Mouse (Mus musculus): ENCODE data around the gene Olfr568. TPM values are rescaled to one million over a fixed set of nuclear protein-coding genes. Genes with fewer than 3 reads are reported as not detected.

Gene Olfr568
- 0.26 and 0.59 TPM in 2 replicates for polyA plus RNA-seq (2012; rRNA removed)

GRCm38 (mm10) chr7:102876822-102877221 lies at the start of gene Olfr568:
Olfr568 (plus strand) TSS chr7:102877122.
- Histone ChIP-seq H3K27me3 (ENCODE audit: control insufficient read depth, insufficient read depth, low read length) (no peaks in the 10 kb centered on the region), H3K4me3 (ENCODE audit: control insufficient read depth, low read depth, low read length) (no peak within 1 kb of the TSS), H3K27ac (ENCODE audit: control insufficient read depth, insufficient read depth, low read depth, low read length) (no peak within 1 kb of the TSS), H3K36me3 (ENCODE audit: control insufficient read depth, insufficient read depth, low read length) (no peaks in the 10 kb centered on the region), H3K4me1 (ENCODE audit: control insufficient read depth, insufficient read depth, low read length) (no peaks in the 10 kb centered on the region)
- no peak for TF ChIP-seq POLR2A (IDR thresholded peaks at IDR 0.05; ENCODE audit: control insufficient read depth, low read depth, low read length)
- no peak for TF ChIP-seq CTCF (IDR thresholded peaks at IDR 0.05; ENCODE audit: control insufficient read depth, insufficient read depth, insufficient replicate concordance, low read depth, low read length)

DNA sequence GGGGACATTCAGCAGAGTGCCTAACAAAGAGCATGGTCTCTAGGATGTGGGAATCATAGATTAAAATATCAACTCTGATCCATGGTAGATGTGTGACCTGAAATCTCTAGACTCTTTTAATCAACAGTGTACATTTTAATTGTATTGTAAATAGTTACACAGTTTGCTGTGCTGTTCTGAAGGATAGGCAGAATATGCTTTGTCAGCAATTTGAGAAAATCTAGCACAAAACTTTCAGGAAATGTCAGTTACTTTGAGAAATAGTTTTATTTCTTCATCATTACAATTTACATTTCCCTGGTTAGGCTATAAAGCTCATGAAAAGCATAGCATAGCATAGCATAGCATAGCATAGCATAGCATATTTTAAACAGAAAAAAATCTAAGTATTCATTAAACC lies 21.1 kb upstream of the Olfr568 start:
- Histone ChIP-seq H3K36me3 (ENCODE audit: control insufficient read depth, insufficient read depth, low read length) (no peaks in the 10 kb centered on the region), H3K27ac (ENCODE audit: control insufficient read depth, insufficient read depth, low read depth, low read length) (no peak overlapping the region), H3K27me3 (ENCODE audit: control insufficient read depth, insufficient read depth, low read length) (no peaks in the 10 kb centered on the region), H3K4me1 (ENCODE audit: control insufficient read depth, insufficient read depth, low read length) (no peaks in the 10 kb centered on the region), H3K4me3 (ENCODE audit: control insufficient read depth, low read depth, low read length) (no peak overlapping the region)
- no peak for TF ChIP-seq POLR2A (IDR thresholded peaks at IDR 0.05; ENCODE audit: control insufficient read depth, low read depth, low read length)
- no peak for TF ChIP-seq CTCF (IDR thresholded peaks at IDR 0.05; ENCODE audit: control insufficient read depth, insufficient read depth, insufficient replicate concordance, low read depth, low read length)

- Histone ChIP-seq H3K36me3 (ENCODE audit: control insufficient read depth, insufficient read depth, low read length) (no peaks in the 10 kb centered on the region), H3K27me3 (ENCODE audit: control insufficient read depth, insufficient read depth, low read length) (no peaks in the 10 kb centered on the region), H3K4me3 (ENCODE audit: control insufficient read depth, low read depth, low read length) (no peak within 1 kb of the TSS), H3K27ac (ENCODE audit: control insufficient read depth, insufficient read depth, low read depth, low read length) (no peak within 1 kb of the TSS), H3K4me1 (ENCODE audit: control insufficient read depth, insufficient read depth, low read length) (no peaks in the 10 kb centered on the region)
- TF ChIP-seq POLR2A (IDR thresholded peaks at IDR 0.05; ENCODE audit: control insufficient read depth, low read depth, low read length) = no peak
- TF ChIP-seq CTCF (IDR thresholded peaks at IDR 0.05; ENCODE audit: control insufficient read depth, insufficient read depth, insufficient replicate concordance, low read depth, low read length) = no peak
Measured at GRCm38 (mm10) chr7:102858665-102859064, 18.3 kb upstream of the Olfr568 start, which contains the start of gene Olfr566. Olfr566 (minus strand) TSS chr7:102858765.

DNA sequence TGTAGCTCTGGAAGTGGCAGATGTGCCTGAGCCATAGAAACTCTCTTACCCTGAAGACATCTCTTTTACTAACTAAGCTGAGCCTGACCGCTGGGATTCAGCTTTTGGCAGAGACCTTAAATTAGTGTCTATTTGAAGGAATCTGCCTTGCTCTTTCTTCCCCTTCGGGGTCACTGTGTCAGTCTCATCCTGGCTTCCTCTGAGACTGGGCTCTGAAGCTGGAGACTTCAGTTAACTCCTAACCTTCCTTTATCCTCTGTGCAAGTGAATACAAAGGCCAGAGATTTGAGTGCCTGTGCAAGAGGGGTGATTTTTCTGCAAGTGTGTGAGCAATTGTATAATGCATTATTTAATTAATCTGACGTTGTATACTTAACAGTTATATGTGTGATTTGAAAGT lies 13.9 kb downstream of the Olfr568 start, which contains the start of gene Olfr569:
Olfr569 (minus strand) TSS at position 101 of the 400 bp plus-strand sequence.
- H3K36me3 ChIP-seq (ENCODE audit: control insufficient read depth, insufficient read depth, low read length) = no peaks in the 10 kb centered on the region
- H3K4me3 ChIP-seq (ENCODE audit: control insufficient read depth, low read depth, low read length) = no peak within 1 kb of the TSS

DNA sequence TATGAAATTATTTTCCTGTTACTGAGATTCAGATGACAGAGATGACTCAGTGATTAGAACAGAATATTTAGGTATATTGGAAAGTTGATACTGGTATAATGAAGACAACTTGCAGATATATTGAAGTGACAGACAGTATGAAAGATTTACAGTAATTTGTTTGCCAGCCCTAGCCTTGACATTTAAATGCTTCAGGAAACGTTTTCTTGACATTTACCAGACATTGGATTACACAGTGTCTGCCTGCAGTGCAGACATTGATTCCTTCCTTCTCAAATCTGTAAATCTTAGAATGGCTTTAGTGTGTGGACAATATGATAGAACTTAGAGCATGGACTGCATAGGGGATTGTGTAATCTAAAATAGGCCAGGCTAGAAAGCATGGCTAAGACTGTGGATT lies 38.3 kb downstream of the Olfr568 start:
- Histone ChIP-seq H3K27me3 (ENCODE audit: control insufficient read depth, insufficient read depth, low read length) (no peaks in the 10 kb centered on the region), H3K4me1 (ENCODE audit: control insufficient read depth, insufficient read depth, low read length) (no peaks in the 10 kb centered on the region), H3K27ac (ENCODE audit: control insufficient read depth, insufficient read depth, low read depth, low read length) (no peak overlapping the region), H3K36me3 (ENCODE audit: control insufficient read depth, insufficient read depth, low read length) (no peaks in the 10 kb centered on the region), H3K4me3 (ENCODE audit: control insufficient read depth, low read depth, low read length) (no peak overlapping the region)
- TF ChIP-seq CTCF (IDR thresholded peaks at IDR 0.05; ENCODE audit: control insufficient read depth, insufficient read depth, insufficient replicate concordance, low read depth, low read length) (no peak), POLR2A (IDR thresholded peaks at IDR 0.05; ENCODE audit: control insufficient read depth, low read depth, low read length) (no peak)

More for the DNA sequence above, 13.9 kb downstream of the Olfr568 start, which contains the start of gene Olfr569:
- TF ChIP-seq POLR2A (IDR thresholded peaks at IDR 0.05; ENCODE audit: control insufficient read depth, low read depth, low read length) (no peak), CTCF (IDR thresholded peaks at IDR 0.05; ENCODE audit: control insufficient read depth, insufficient read depth, insufficient replicate concordance, low read depth, low read length) (no peak)
- H3K27me3 ChIP-seq (ENCODE audit: control insufficient read depth, insufficient read depth, low read length) = no peaks in the 10 kb centered on the region
- no peaks in the 10 kb centered on the region for H3K4me1 ChIP-seq (ENCODE audit: control insufficient read depth, insufficient read depth, low read length)
- no peak within 1 kb of the TSS for H3K27ac ChIP-seq (ENCODE audit: control insufficient read depth, insufficient read depth, low read depth, low read length)

DNA sequence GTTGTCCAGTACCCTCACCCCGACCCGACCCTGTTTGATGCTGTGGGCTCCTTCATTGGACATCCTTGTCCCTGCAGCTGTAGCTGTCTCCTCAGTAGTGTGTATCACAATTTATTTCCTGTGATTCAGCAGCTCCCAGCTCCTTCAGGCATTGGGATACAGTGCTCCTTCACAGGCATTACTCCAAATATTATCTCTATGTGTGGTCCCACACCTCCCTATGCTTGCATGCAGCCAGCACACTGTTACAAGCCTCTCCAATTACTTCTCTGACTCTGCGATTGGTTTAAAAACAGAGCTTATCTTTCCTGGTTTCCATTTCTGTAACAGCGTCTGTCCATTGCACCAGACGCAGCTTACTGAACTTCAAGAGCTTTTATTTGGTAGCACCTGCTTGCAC lies 39.5 kb downstream of the Olfr568 start:
- no peak for TF ChIP-seq POLR2A (IDR thresholded peaks at IDR 0.05; ENCODE audit: control insufficient read depth, low read depth, low read length)
- no peak for TF ChIP-seq CTCF (IDR thresholded peaks at IDR 0.05; ENCODE audit: control insufficient read depth, insufficient read depth, insufficient replicate concordance, low read depth, low read length)
- Histone ChIP-seq H3K27me3 (ENCODE audit: control insufficient read depth, insufficient read depth, low read length) (no peaks in the 10 kb centered on the region), H3K4me1 (ENCODE audit: control insufficient read depth, insufficient read depth, low read length) (no peaks in the 10 kb centered on the region), H3K36me3 (ENCODE audit: control insufficient read depth, insufficient read depth, low read length) (no peaks in the 10 kb centered on the region), H3K27ac (ENCODE audit: control insufficient read depth, insufficient read depth, low read depth, low read length) (no peak overlapping the region), H3K4me3 (ENCODE audit: control insufficient read depth, low read depth, low read length) (no peak overlapping the region)

GRCm38 (mm10) chr7:102917032-102917875 lies 40.3 kb downstream of the Olfr568 start, which contains the start of gene Olfr571:
Olfr571 (minus strand) TSS chr7:102917536.
- Histone ChIP-seq H3K36me3 (ENCODE audit: control insufficient read depth, insufficient read depth, low read length) (no peaks in the 10 kb centered on the region), H3K4me3 (ENCODE audit: control insufficient read depth, low read depth, low read length) (no peak within 1 kb of the TSS), H3K4me1 (ENCODE audit: control insufficient read depth, insufficient read depth, low read length) (no peaks in the 10 kb centered on the region), H3K27me3 (ENCODE audit: control insufficient read depth, insufficient read depth, low read length) (no peaks in the 10 kb centered on the region), H3K27ac (ENCODE audit: control insufficient read depth, insufficient read depth, low read depth, low read length) (no peak within 1 kb of the TSS)
- TF ChIP-seq CTCF (IDR thresholded peaks at IDR 0.05; ENCODE audit: control insufficient read depth, insufficient read depth, insufficient replicate concordance, low read depth, low read length) = no peak
- no peak for TF ChIP-seq POLR2A (IDR thresholded peaks at IDR 0.05; ENCODE audit: control insufficient read depth, low read depth, low read length)
